Mouse (Mus musculus) adrenal gland, postnatal 36 days (tissue): ENCODE measurements around the gene Asb1. TPM values are rescaled to one million over a fixed set of nuclear protein-coding genes. Genes with fewer than 3 reads are reported as not detected.

ENCODE experiments used
- DNase-seq, 2 experiments: peaks; one replicate each; pipeline ENCODE4 v3.0.0; 2021; ENCODE audit warnings: mixed read lengths in 1 of 2
- total RNA-seq, 2 experiments: library from RNA; stranded (reverse); gene quantifications; 2 replicates each; pipeline ENCODE4 v1.2.3; 2021

The Asb1 gene
- total RNA-seq, 2 experiments from 2014 or later: 22.4 to 25.9 TPM

GRCm38 (mm10) chr1:91543974-91544373 lies 3.6 kb downstream of the Asb1 start:
- no peak for DNase-seq

- no peak for DNase-seq
These were observed 4.9 kb downstream of the Asb1 start for GRCm38 (mm10) chr1:91545226-91545625.

- DNase-seq: no peak
These were observed 7.2 kb downstream of the Asb1 start for GRCm38 (mm10) chr1:91547567-91547966.

GRCm38 (mm10) chr1:91549073-91549472 lies 8.7 kb downstream of the Asb1 start:
- DNase-seq: no peak

- DNase-seq: no peak
These were observed 16.8 kb downstream of the Asb1 start for GRCm38 (mm10) chr1:91557099-91557498.

- no peak for DNase-seq
These were observed 20.9 kb downstream of the Asb1 start for GRCm38 (mm10) chr1:91561226-91561625.

- DNase-seq: no peak
These were observed 22.7 kb downstream of the Asb1 start for GRCm38 (mm10) chr1:91562977-91563590.

GRCm38 (mm10) chr1:91564004-91564403 lies 23.7 kb downstream of the Asb1 start:
- DNase-seq: no peak

- no peak for DNase-seq
These were observed 24.3 kb downstream of the Asb1 start for GRCm38 (mm10) chr1:91564598-91564997.

- DNase-seq: no peak
These were observed 26.9 kb downstream of the Asb1 start for GRCm38 (mm10) chr1:91567269-91567668.

GRCm38 (mm10) chr1:91572458-91572857 lies 32.1 kb downstream of the Asb1 start:
- DNase-seq: no peak

GRCm38 (mm10) chr1:91574208-91574607 lies 33.9 kb downstream of the Asb1 start:
- peak; percentile 66 to 73 for DNase-seq

- no peak for DNase-seq
These were observed 37.7 kb downstream of the Asb1 start for GRCm38 (mm10) chr1:91577883-91578517.

- DNase-seq: no peak
These were observed 40.2 kb downstream of the Asb1 start for GRCm38 (mm10) chr1:91580503-91580902.

GRCm38 (mm10) chr1:91581206-91581605 lies 40.9 kb downstream of the Asb1 start:
- no peak for DNase-seq

GRCm38 (mm10) chr1:91584969-91585835 lies 44.9 kb downstream of the Asb1 start:
- no peak for DNase-seq

- no peak for DNase-seq
These were observed 49.4 kb downstream of the Asb1 start for GRCm38 (mm10) chr1:91589738-91590137.

- DNase-seq: peak; percentile 48 to 53
These were observed 55.2 kb downstream of the Asb1 start for GRCm38 (mm10) chr1:91595521-91596020.

GRCm38 (mm10) chr1:91597611-91598010 lies 57.3 kb downstream of the Asb1 start:
- no peak for DNase-seq

GRCm38 (mm10) chr1:91600671-91601361 lies 60.5 kb downstream of the Asb1 start:
- DNase-seq: peak; percentile 77 to 83

- no peak for DNase-seq
These were observed 61.2 kb downstream of the Asb1 start for GRCm38 (mm10) chr1:91601362-91602096.

GRCm38 (mm10) chr1:91605632-91606031 lies 65.3 kb downstream of the Asb1 start:
- no peak for DNase-seq
